Mouse (Mus musculus) kidney, adult 11 months (tissue): ENCODE results near the gene Tcf25.
"Not testable (repeated sequence)": the region's sequence is repeated elsewhere in the genome, so short reads cannot be mapped to it uniquely, and the experiment has no call there.

Source experiments
- DNase-seq: peaks from one replicate; pipeline ENCODE4 v3.0.0; 2022

Tcf25 gene

GRCm38 (mm10) chr8:123431616-123432365 is 58.2 kb downstream of the Tcf25 start:
- no peak for DNase-seq

- no peak for DNase-seq
These were observed 58.8 kb downstream of the Tcf25 start for GRCm38 (mm10) chr8:123432381-123432780.

- DNase-seq: not testable (repeated sequence)
These were observed 59.9 kb downstream of the Tcf25 start for GRCm38 (mm10) chr8:123433241-123433974.

- DNase-seq: no peak
These were observed 68.2 kb downstream of the Tcf25 start for GRCm38 (mm10) chr8:123441788-123442187.

GRCm38 (mm10) chr8:123442351-123442750 is 68.8 kb downstream of the Tcf25 start:
- DNase-seq: no peak

GRCm38 (mm10) chr8:123442871-123443575 is 69.5 kb downstream of the Tcf25 start:
- DNase-seq: peak; percentile 96

GRCm38 (mm10) chr8:123443576-123443921 is 70.0 kb downstream of the Tcf25 start:
- DNase-seq: peak; percentile 89

GRCm38 (mm10) chr8:123444131-123444530 is 70.6 kb downstream of the Tcf25 start:
- no peak for DNase-seq

- DNase-seq: peak; percentile 31
These were observed 72.4 kb downstream of the Tcf25 start for GRCm38 (mm10) chr8:123445981-123446380.

GRCm38 (mm10) chr8:123446799-123447198 is 73.2 kb downstream of the Tcf25 start:
- no peak for DNase-seq

- no peak for DNase-seq
These were observed 77.2 kb downstream of the Tcf25 start for GRCm38 (mm10) chr8:123450783-123451182.

GRCm38 (mm10) chr8:123451747-123452146 is 78.2 kb downstream of the Tcf25 start:
- DNase-seq: not testable (repeated sequence)

- DNase-seq: no peak
These were observed 78.6 kb downstream of the Tcf25 start for GRCm38 (mm10) chr8:123452149-123452548.

- no peak for DNase-seq
These were observed 79.7 kb downstream of the Tcf25 start for GRCm38 (mm10) chr8:123453291-123453690.
